Mouse (Mus musculus) stomach, embryonic 15.5 days (tissue): ENCODE measurements at regions not wholly inside any gene's neighbourhood (a gene's known extent, or its start where the extent isn't known, plus 50 kb on each side); places are given as distances from the start of the nearest gene placed in this dataset.

Experiments used
- ATAC-seq: fragments of 200-750 bp; cut with Nextera tagmentation; 2 replicates; pipeline ENCODE4 v1.8.0; 2017; ENCODE audit warnings: low read depth, moderate number of reproducible peaks, moderate TSS enrichment; ENCODE audit not compliant: insufficient read depth, low FRiP score
- H3K27ac ChIP-seq: fragments of 300-500 bp; sonication (generic); 2 replicates; pipeline ENCODE4 v1.5.1; 2015; ENCODE audit warnings: mild to moderate bottlenecking, inconsistent platforms
- H3K27me3 ChIP-seq: fragments of 300-500 bp; sonication (generic); replicated peaks from 2 replicates; pipeline ENCODE4 v1.6.1; 2015; ENCODE audit warnings: inconsistent platforms
- H3K36me3 ChIP-seq: fragments of 300-500 bp; sonication (generic); 2 replicates; pipeline ENCODE4 v1.6.1; 2015; ENCODE audit warnings: inconsistent platforms
- H3K4me1 ChIP-seq: fragments of 300-500 bp; sonication (generic); 2 replicates; pipeline ENCODE4 v1.6.1; 2015; ENCODE audit warnings: inconsistent platforms
- H3K4me2 ChIP-seq: fragments of 300-500 bp; sonication (generic); 2 replicates; pipeline ENCODE4 v1.6.1; 2015; ENCODE audit warnings: mild to moderate bottlenecking, inconsistent platforms
- H3K4me3 ChIP-seq: fragments of 300-500 bp; sonication (generic); replicated peaks from 2 replicates; pipeline ENCODE4 v1.5.1; 2015; ENCODE audit warnings: inconsistent platforms
- H3K9ac ChIP-seq: fragments of 300-500 bp; sonication (generic); 2 replicates; pipeline ENCODE4 v1.6.1; 2015; ENCODE audit warnings: inconsistent platforms
- H3K9me3 ChIP-seq: fragments of 300-500 bp; sonication (generic); 2 replicates; pipeline ENCODE4 v1.6.1; 2016; ENCODE audit warnings: inconsistent platforms
- WGBS: fragments of 180-500 bp; shearing (Covaris S2); methylation state at CpG from one replicate; pipeline ENCODE4 v1.1.7; 2015; 5-methylcytosine and 5-hydroxymethylcytosine counted together

DNA sequence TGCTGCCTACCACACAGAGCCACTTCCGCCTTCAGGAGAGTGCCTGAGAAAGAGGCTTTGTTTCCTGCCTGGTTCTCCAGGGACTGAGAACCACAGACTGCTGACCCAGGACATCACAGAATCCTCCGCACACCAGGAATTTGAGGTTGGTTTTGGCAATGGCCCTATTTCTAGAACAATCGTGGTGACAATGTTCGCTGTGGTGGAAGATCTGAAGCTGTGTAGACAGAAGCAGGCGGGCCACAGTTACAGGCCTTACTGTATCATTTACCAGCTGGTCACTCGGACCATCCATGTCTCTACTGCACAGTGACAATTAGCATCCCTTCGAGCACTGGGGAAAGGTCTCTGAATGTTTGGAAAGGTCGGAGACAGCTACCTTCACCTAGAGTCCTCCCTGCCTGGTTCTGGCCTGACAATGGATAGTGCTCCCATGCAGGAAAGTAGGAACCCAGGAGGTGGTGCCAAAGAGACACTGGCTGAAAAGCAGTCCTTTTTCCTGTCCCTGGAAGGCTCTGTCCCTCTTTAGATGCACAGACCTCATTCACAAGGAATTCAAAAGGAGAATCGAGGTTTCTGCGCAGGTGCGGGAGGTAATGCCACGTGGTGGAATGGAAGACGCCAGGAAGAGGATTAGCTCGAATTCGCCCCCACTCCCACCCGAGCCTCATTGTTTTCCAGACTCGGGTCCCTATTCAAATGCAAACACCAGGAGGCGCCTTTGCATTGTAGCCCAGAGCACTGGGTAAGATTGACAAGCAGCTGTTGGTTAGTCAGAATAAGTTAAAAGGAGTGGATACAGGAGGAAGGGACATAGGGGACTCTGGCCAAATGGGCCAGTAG, 52.6 kb upstream of the Pax6 start:
- ATAC-seq, result peak; percentile 18; the same call in 1 of the 2 replicates
- no peak overlapping the region for H3K27ac ChIP-seq
- H3K4me2 ChIP-seq, result peak overlapping the region; percentile 39
- no peaks in the 10 kb centered on the region for H3K9me3 ChIP-seq
- peak overlapping the region; percentile 8; the same call in 1 of the 2 replicates for H3K4me3 ChIP-seq
- peaks cover 6% of the 10 kb centered on the region; the same call in 1 of the 2 replicates for H3K4me1 ChIP-seq
- no peak overlapping the region for H3K9ac ChIP-seq
- no peaks in the 10 kb centered on the region; the same call in 1 of the 2 replicates for H3K27me3 ChIP-seq
- WGBS, result 30% methylated on average over 18 of the region's 18 CpGs
- H3K36me3 ChIP-seq, result no peaks in the 10 kb centered on the region
